Mouse (Mus musculus): ENCODE measurements around the gene Wbp1l. TPM values are rescaled to one million over a fixed set of nuclear protein-coding genes. Genes with fewer than 3 reads are reported as not detected.
A peak's percentile ranks its signal among the peaks of the same experiment; 100 is the strongest.

Gene Wbp1l
- total and polyA plus RNA-seq, 3 experiments = 52.9 to 70.0 TPM; not detected in 1

GRCm38 (mm10) chr19:46679720-46680383 lies 81.0 kb downstream of the Wbp1l start:
- peak; percentile 77 for TF ChIP-seq GATA1 (IDR thresholded peaks at IDR 0.05; ENCODE audit: low read depth, low read length)
- TF ChIP-seq SMC3 (IDR thresholded peaks at IDR 0.05; ENCODE audit: low read depth, low read length) = 0 out of 2 replicates have a peak, but pooled peaks have one; percentile 7
- no peak for TF ChIP-seq ZMIZ1 (IDR thresholded peaks at IDR 0.05; ENCODE audit: low read depth, low read length)
- no peak for TF ChIP-seq TCF12 (IDR thresholded peaks at IDR 0.05; ENCODE audit: low read depth, low read length)
- no peak for TF ChIP-seq MXI1 (IDR thresholded peaks at IDR 0.05; ENCODE audit: low read depth, low read length)
- TF ChIP-seq ZNF384 (IDR thresholded peaks at IDR 0.05; ENCODE audit: low read depth, low read length) = no peak
- no peak for TF ChIP-seq POLR2AphosphoS2 (IDR thresholded peaks at IDR 0.05; ENCODE audit: low read length)
- no peak for TF ChIP-seq UBTF (IDR thresholded peaks at IDR 0.05; ENCODE audit: borderline replicate concordance, insufficient read depth, low read depth, low read length)
- no peak for TF ChIP-seq GABPA (IDR thresholded peaks at IDR 0.05; ENCODE audit: low read depth, low read length)
- no peak for TF ChIP-seq TAL1 (IDR thresholded peaks at IDR 0.05; ENCODE audit: low read length)
- no peak for TF ChIP-seq MAFK (IDR thresholded peaks at IDR 0.05; ENCODE audit: borderline replicate concordance, low read depth, low read length)
- TF ChIP-seq TBP (IDR thresholded peaks at IDR 0.05; ENCODE audit: low read depth, low read length) = no peak
- TF ChIP-seq MAZ (IDR thresholded peaks at IDR 0.05; ENCODE audit: low read depth, low read length) = no peak
- no peak for TF ChIP-seq BHLHE40 (IDR thresholded peaks at IDR 0.05; ENCODE audit: borderline replicate concordance, low read depth, low read length)
- TF ChIP-seq RAD21 (IDR thresholded peaks at IDR 0.05; ENCODE audit: low read depth, low read length) = no peak
- no peak for TF ChIP-seq USF2 (IDR thresholded peaks at IDR 0.05; ENCODE audit: borderline replicate concordance in 1 of 2, insufficient read depth in 1 of 2, low read depth in 1 of 2, low read length in 2 of 2)
- no peak for TF ChIP-seq MYC (IDR thresholded peaks at IDR 0.05; ENCODE audit: low read depth, low read length)
- peaks cover 2% of the 10 kb centered on the region in 2 experiments; a peak in 2 of 4 replicates for H3K27me3 ChIP-seq (ENCODE audit: control insufficient read depth in 1 of 2, insufficient read depth in 2 of 2, low read length in 2 of 2)
- no peak overlapping the region for H3K4me3 ChIP-seq (ENCODE audit: control insufficient read depth in 1 of 2, insufficient read depth in 1 of 2, low read depth in 2 of 2, low read length in 2 of 2)
- no peak overlapping the region for H3K9ac ChIP-seq (ENCODE audit: control insufficient read depth, low read depth, low read length, poor library complexity, severe bottlenecking)
- H3K79me2 ChIP-seq (ENCODE audit: control insufficient read depth, insufficient read depth, low read length, poor library complexity) = no peaks in the 10 kb centered on the region
- H3K9me3 ChIP-seq (replicated peaks; ENCODE audit: insufficient read depth, low read length) = no peaks in the 10 kb centered on the region
- H3K4me1 ChIP-seq (ENCODE audit: control insufficient read depth in 1 of 2, insufficient read depth in 2 of 2, low read length in 2 of 2) = peaks cover 0 to 7% of the 10 kb centered on the region in 2 experiments; a peak in 2 of 4 replicates
- no peak overlapping the region for H3K27ac ChIP-seq (ENCODE audit: control insufficient read depth, low read depth, low read length)
- DNase-seq (ENCODE audit: low read depth, low spot score) = peak; percentile 66
- peaks cover 0 to 11% of the 10 kb centered on the region in 2 experiments; a peak in 2 of 4 replicates for H3K36me3 ChIP-seq (ENCODE audit: control insufficient read depth in 1 of 2, insufficient read depth in 2 of 2, low read length in 2 of 2)

All from MEL (cell line).